Mouse (Mus musculus): ENCODE measurements at regions not wholly inside any gene's neighbourhood (a gene's known extent, or its start where the extent isn't known, plus 50 kb on each side); places are given as distances from the start of the nearest gene placed in this dataset.

DNA sequence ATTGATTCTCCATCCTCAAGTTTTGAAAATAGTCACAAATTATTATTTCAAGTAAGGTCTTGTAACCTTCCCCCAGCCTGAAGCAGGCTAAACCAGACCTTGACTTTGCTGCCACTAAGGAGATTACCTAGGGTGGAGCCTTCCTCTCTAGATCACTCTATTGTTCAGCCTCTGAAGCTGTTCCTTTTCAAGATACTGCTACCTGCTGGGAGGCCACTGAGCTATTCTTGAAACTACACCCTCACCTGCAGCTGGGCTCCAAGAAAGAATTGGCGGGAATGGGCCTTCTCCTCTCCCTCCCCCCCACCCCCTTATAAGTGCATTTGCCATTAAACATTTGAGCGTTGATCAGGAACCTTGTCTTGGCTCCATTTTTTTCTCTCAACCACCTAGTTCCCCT, 534.2 kb upstream of the Dmac1 start:
- H3K9ac ChIP-seq, result no peak overlapping the region
- no peak overlapping the region for H3K27ac ChIP-seq
- H3K4me1 ChIP-seq, result no peaks in the 10 kb centered on the region
- H3K9me3 ChIP-seq, result no peaks in the 10 kb centered on the region
- no peaks in the 10 kb centered on the region for H3K27me3 ChIP-seq
- no peak overlapping the region for H3K4me3 ChIP-seq
- H3K4me2 ChIP-seq (replicated peaks), result no peak overlapping the region
- no peak for ATAC-seq (ENCODE audit: low FRiP score, low read depth)
- H3K36me3 ChIP-seq, result no peaks in the 10 kb centered on the region
- 73% methylated on average over 2 of the region's 2 CpGs for WGBS

DNA sequence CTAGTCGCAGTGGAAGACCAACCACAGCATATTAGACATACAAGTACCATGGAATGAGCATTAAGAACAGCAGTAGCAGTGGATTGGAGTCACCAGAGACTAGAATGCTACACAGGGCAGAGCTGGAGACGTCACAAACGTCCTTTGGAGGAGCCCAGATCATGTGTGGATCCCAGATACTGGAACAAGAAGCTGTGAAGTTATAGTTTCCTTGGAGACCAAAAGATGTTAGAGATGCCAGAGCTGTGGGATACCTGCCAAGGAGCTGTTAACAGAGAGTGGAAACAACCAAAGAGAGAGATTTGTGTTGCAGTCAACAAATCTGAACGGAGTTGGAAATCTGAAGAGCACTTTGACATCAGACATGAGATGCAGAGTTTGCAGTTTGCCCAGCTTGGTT, 523.8 kb upstream of the Dmac1 start:
- 87% methylated on average over 4 of the region's 4 CpGs for WGBS

DNA sequence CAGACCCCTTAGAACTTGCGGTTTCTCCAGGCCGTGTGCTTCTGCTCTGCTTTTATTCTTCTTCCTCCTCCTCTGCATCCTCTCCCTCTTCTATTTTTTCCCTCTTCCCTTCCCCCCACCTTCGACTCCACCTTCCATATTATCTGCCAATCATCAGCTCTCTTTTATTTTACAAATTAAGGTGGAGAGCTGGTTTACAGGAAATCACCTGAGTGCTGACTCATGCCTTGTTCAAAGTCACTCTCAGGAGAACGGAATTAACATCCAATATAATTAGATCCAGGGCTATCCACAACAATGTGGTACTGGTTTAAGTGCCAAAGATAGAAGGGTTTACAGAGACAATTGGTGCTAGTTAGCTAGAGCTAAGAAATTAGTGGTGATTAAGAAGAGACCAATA, 523.1 kb upstream of the Dmac1 start:
- H3K36me3 ChIP-seq, result no peaks in the 10 kb centered on the region
- H3K4me3 ChIP-seq, result no peak overlapping the region
- no peaks in the 10 kb centered on the region for H3K27me3 ChIP-seq
- H3K9ac ChIP-seq, result no peak overlapping the region
- no peaks in the 10 kb centered on the region for H3K4me1 ChIP-seq
- no peak overlapping the region for H3K27ac ChIP-seq
- no peak overlapping the region for H3K4me2 ChIP-seq (replicated peaks)
- ATAC-seq (ENCODE audit: low FRiP score, low read depth), result no peak
- no peaks in the 10 kb centered on the region for H3K9me3 ChIP-seq
- 76% methylated on average over 4 of the region's 4 CpGs for WGBS

More for the DNA sequence above, 523.8 kb upstream of the Dmac1 start:
- Histone ChIP-seq H3K4me3 (no peak overlapping the region), H3K4me2 (replicated peaks) (no peak overlapping the region), H3K27ac (no peak overlapping the region), H3K36me3 (no peaks in the 10 kb centered on the region), H3K9ac (no peak overlapping the region), H3K4me1 (no peaks in the 10 kb centered on the region), H3K9me3 (no peaks in the 10 kb centered on the region), H3K27me3 (no peaks in the 10 kb centered on the region)
- ATAC-seq (ENCODE audit: low FRiP score, low read depth), result no peak

DNA sequence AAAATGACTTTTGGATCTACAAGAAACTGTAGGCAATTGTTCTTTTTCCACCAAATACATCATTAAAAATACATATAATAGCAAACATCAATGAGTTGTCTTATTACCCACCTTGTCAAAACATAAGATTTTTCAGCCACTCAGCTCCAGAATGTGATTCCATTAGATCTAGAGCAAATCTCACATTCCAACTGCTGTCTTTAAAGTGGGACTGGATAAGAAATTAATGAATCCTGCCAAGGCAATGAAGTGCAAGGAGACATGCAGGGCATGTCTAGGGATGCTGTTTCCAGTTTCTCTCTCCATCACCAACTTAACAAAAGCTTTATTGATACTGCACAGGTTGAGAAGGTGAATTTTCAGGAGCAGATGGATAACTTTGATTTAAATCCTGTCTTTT, 513.7 kb upstream of the Dmac1 start:
- no peak overlapping the region for H3K9ac ChIP-seq
- no peak for ATAC-seq (ENCODE audit: low FRiP score, low read depth)
- no peaks in the 10 kb centered on the region for H3K36me3 ChIP-seq
- H3K27me3 ChIP-seq, result no peaks in the 10 kb centered on the region
- no peak overlapping the region for H3K27ac ChIP-seq
- no peak overlapping the region for H3K4me2 ChIP-seq (replicated peaks)
- no peak overlapping the region for H3K4me3 ChIP-seq
- no peaks in the 10 kb centered on the region for H3K4me1 ChIP-seq
- no peaks in the 10 kb centered on the region for H3K9me3 ChIP-seq

DNA sequence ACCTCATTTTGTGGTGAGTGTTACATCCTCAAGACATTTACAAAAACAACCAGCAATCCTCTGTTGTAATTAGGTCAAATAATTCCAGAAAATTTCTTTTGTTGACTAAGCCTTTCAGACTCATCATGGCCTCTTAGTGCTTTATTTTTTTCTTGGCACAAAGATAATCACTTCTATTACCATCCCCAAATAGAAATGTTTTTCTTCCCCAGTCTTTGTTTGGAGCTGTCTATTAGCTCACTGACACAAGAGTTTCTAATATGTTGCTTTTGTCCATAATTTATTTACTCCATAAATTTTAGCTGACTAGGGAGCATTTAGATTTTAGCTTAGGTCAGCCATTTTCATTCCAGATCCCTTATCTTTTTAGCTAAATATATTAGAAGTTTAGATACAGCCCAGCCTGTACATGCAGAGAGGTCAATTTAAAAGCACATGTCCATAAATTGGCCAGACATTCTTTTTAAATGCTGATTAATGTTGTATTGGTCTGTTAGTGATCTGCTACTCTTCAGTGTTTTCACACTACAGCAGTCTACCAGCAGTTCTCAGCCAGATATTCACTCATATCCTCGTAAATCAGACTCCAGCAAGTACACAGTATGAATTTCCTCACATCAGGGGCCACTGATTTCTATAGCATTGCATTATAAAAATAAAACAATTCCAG, 513.0 kb upstream of the Dmac1 start:
- H3K27ac ChIP-seq, result no peak overlapping the region
- H3K9me3 ChIP-seq, result no peaks in the 10 kb centered on the region
- H3K27me3 ChIP-seq, result no peaks in the 10 kb centered on the region
- WGBS, result 69% methylated on average over 1 of the region's 1 CpGs
- no peak for ATAC-seq (ENCODE audit: low FRiP score, low read depth)
- no peak overlapping the region for H3K4me3 ChIP-seq
- H3K36me3 ChIP-seq, result no peaks in the 10 kb centered on the region
- H3K4me1 ChIP-seq, result no peaks in the 10 kb centered on the region
- no peak overlapping the region for H3K9ac ChIP-seq
- H3K4me2 ChIP-seq (replicated peaks), result no peak overlapping the region

DNA sequence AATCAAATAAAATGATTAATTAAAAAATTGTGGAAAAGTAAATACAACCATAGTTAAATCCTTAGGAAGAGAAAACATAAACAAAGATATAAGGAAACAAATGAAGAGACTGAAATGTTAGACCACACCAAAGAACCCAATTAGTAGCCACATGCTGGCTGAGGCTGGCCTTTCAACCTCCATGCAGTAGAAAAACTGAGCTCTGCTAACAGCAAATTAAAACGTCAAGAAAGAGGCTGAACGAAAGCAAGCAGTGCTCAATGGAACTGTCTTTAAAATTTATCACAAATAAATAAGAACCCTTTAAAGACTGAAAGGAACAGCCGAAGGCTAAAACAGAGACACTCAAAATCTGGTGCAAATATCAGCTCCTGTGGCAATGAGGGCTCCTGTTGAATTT, 509.3 kb upstream of the Dmac1 start:
- Histone ChIP-seq H3K27ac (no peak overlapping the region), H3K27me3 (no peaks in the 10 kb centered on the region), H3K4me1 (no peaks in the 10 kb centered on the region), H3K9me3 (no peaks in the 10 kb centered on the region), H3K4me2 (replicated peaks) (no peak overlapping the region), H3K9ac (no peak overlapping the region), H3K4me3 (no peak overlapping the region), H3K36me3 (no peaks in the 10 kb centered on the region)
- ATAC-seq (ENCODE audit: low FRiP score, low read depth), result no peak
- 15% methylated on average over 3 of the region's 3 CpGs for WGBS

DNA sequence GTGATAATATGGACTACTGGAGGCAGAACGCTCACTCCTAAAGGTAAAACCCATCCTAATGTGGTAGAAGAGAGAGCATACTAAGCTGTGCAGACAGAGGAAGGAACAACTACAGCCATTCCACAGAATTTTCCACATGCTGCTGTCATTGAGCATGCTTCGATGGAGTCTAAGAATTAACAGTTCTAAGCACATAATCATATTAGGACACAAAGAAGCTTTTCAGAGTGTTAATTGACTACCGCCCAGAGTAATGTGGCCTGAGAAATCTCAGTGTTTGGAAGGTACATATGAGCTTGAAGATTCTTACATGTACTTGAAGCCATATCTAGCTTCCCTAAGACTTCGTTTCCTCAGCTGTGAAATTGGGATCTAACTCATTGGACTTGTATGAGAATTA, 508.3 kb upstream of the Dmac1 start:
- Histone ChIP-seq H3K27ac (no peak overlapping the region), H3K9me3 (no peaks in the 10 kb centered on the region), H3K4me2 (replicated peaks) (no peak overlapping the region), H3K4me3 (no peak overlapping the region), H3K27me3 (no peaks in the 10 kb centered on the region), H3K4me1 (no peaks in the 10 kb centered on the region), H3K36me3 (no peaks in the 10 kb centered on the region), H3K9ac (no peak overlapping the region)
- WGBS, result 85% methylated on average over 4 of the region's 4 CpGs
- ATAC-seq (ENCODE audit: low FRiP score, low read depth), result no peak

DNA sequence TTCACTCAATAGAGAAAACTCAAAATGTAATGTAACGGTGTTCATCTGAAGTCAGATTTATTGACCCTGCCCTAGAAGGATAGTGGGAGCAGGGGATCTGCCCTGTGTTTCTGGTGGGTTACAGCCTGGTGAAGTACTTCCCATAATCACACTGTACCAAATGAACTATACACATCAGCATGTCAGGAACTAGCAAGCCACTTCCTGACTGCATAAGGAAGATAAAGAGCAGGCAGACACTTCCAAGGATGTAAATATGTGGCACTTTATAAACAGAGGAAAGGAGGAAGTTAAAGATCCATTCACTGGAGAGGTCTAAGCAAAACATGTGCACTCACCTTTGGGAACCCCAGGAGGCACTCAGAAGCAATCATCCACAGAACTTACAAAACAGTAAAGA, 501.4 kb upstream of the Dmac1 start:
- H3K36me3 ChIP-seq, result no peaks in the 10 kb centered on the region
- H3K4me2 ChIP-seq (replicated peaks), result no peak overlapping the region
- no peak overlapping the region for H3K27ac ChIP-seq
- no peak overlapping the region for H3K4me3 ChIP-seq
- no peaks in the 10 kb centered on the region for H3K9me3 ChIP-seq
- 93% methylated on average over 1 of the region's 1 CpGs for WGBS
- no peaks in the 10 kb centered on the region for H3K27me3 ChIP-seq
- H3K9ac ChIP-seq, result no peak overlapping the region
- ATAC-seq (ENCODE audit: low FRiP score, low read depth), result no peak
- H3K4me1 ChIP-seq, result no peaks in the 10 kb centered on the region

DNA sequence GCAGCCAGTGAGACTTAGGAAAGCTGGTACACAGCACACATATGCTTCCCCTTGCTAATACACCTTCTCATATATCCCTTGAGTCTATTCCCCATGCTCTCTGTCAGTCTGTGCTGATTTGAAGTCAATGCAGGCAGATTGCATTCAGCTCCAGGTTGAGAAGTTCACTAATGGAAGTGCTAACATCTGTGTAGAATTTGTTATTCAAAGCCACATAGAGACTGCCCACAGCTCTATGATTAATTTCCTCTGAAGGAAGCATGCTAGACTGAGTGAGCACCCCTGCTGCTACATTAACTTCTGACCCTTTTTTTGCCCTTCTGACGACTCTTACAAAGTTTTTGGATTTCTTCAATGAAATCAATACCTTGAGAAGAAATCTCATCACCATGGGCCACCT, 486.0 kb upstream of the Dmac1 start:
- Histone ChIP-seq H3K27ac (no peak overlapping the region), H3K36me3 (no peaks in the 10 kb centered on the region), H3K4me2 (replicated peaks) (no peak overlapping the region), H3K4me1 (peaks cover 6% of the 10 kb centered on the region; the same call in 1 of the 2 replicates), H3K9ac (no peak overlapping the region), H3K4me3 (no peak overlapping the region), H3K9me3 (no peaks in the 10 kb centered on the region), H3K27me3 (no peaks in the 10 kb centered on the region)
- no peak for ATAC-seq (ENCODE audit: low FRiP score, low read depth)
- 9% methylated on average over 1 of the region's 1 CpGs for WGBS

DNA sequence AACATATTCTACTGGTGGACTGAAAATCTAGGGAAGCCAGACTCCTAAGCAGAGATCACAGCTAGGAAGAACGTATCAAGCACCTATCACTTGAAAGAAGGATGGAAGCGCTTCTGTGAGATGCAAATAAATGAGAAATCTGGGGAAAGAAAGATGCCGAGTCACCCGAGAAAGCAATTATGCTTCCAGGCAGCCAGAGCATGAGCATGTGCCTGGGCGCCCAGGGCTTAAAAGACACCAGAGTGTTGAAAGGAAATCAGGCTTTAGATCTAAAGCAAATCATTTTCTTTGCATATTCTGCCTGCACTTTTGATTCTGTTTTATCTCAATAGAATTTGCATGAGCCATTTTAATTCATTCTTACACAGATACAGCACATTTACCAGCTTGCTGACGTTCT, 466.5 kb upstream of the Dmac1 start:
- H3K27me3 ChIP-seq, result no peaks in the 10 kb centered on the region
- H3K4me2 ChIP-seq (replicated peaks), result no peak overlapping the region
- no peaks in the 10 kb centered on the region for H3K36me3 ChIP-seq
- WGBS, result 58% methylated on average over 6 of the region's 6 CpGs
- ATAC-seq (ENCODE audit: low FRiP score, low read depth), result no peak
- no peaks in the 10 kb centered on the region for H3K9me3 ChIP-seq
- peaks cover 2% of the 10 kb centered on the region; the same call in 1 of the 2 replicates for H3K4me1 ChIP-seq
- no peak overlapping the region for H3K9ac ChIP-seq
- no peak overlapping the region for H3K4me3 ChIP-seq
- H3K27ac ChIP-seq, result no peak overlapping the region

DNA sequence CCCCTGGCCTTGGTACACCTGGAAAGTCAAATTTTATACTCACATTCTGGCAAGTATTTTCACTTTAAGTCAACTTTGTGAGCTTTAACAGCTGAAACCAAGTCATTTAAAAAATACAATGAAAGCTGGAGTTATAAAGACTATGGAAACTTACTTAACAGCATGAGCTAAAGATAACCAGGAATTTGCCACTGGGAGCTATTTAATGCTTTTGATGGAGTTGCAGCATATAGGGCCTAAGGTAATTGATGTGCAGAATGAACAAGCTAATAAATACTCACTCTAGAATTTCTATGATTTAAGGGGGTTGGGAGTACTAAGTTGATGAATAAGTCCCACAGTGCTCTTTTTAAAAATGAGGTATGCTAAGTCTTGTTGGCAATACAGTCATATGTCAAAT, 463.5 kb upstream of the Dmac1 start:
- H3K4me1 ChIP-seq, result peaks cover 2% of the 10 kb centered on the region; the same call in 1 of the 2 replicates
- peak; percentile 76 for ATAC-seq (ENCODE audit: low FRiP score, low read depth)
- no peak overlapping the region for H3K27ac ChIP-seq
- H3K27me3 ChIP-seq, result no peaks in the 10 kb centered on the region
- no peak overlapping the region for H3K4me3 ChIP-seq
- H3K4me2 ChIP-seq (replicated peaks), result no peak overlapping the region
- H3K9me3 ChIP-seq, result no peaks in the 10 kb centered on the region
- no peaks in the 10 kb centered on the region for H3K36me3 ChIP-seq
- H3K9ac ChIP-seq, result no peak overlapping the region

DNA sequence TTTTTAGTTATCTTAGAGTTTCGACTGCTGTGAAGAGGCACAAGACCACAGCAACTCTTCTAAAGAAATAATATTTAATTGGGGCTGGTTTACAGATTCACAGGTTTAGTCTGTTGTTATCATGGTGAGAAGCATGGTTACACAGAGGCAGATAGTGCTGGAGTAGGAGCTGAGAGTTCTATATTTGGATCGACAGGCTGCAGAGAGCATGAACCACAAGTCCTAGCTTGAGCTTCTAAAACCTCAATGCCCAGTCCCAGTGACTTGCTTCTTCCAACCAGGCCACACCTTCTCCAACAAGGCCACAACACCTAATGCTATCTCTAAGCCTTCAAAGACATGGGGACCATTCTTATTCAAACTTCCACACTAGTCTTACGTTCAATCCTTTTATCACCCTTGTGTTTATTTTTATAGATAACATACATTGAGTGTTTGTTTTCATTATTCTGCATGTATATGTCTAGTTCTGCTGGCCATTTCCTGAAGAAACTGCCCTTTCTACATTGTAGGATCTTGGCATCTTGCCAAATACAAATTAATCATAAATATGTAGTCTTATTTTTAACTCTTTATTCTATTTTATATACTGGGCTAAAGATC, 452.8 kb upstream of the Dmac1 start:
- H3K4me1 ChIP-seq, result no peaks in the 10 kb centered on the region
- H3K4me2 ChIP-seq (replicated peaks), result no peak overlapping the region
- no peak overlapping the region for H3K4me3 ChIP-seq
- no peak overlapping the region for H3K9ac ChIP-seq
- H3K27ac ChIP-seq, result no peak overlapping the region
- no peaks in the 10 kb centered on the region for H3K27me3 ChIP-seq
- WGBS, result 82% methylated on average over 3 of the region's 3 CpGs
- ATAC-seq (ENCODE audit: low FRiP score, low read depth), result no peak
- H3K36me3 ChIP-seq, result no peaks in the 10 kb centered on the region
- no peaks in the 10 kb centered on the region for H3K9me3 ChIP-seq

DNA sequence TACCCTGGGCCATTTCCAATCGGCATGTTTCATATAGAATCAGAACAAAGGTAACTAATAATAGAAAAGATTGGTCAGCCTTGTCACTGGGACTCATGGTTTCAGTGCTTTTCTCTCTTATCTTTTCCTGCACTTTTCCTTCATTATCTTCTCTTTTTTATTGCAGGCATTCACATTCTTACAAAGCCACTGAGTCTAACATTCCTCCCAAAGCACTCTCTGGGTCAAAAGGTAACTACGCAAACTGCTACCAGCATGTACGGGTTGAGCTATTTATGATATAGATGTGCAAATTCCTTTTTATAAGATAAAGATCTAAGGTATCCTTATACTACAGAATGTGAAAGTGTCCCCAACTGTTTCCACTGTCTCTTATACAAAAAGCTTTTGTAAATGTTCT, 436.5 kb upstream of the Dmac1 start:
- no peak for ATAC-seq (ENCODE audit: low FRiP score, low read depth)
- 91% methylated on average over 3 of the region's 3 CpGs for WGBS
- no peaks in the 10 kb centered on the region for H3K36me3 ChIP-seq
- H3K27ac ChIP-seq, result no peak overlapping the region
- H3K9ac ChIP-seq, result no peak overlapping the region
- H3K4me1 ChIP-seq, result no peaks in the 10 kb centered on the region
- H3K9me3 ChIP-seq, result no peaks in the 10 kb centered on the region
- no peaks in the 10 kb centered on the region for H3K27me3 ChIP-seq
- H3K4me3 ChIP-seq, result no peak overlapping the region
- H3K4me2 ChIP-seq (replicated peaks), result no peak overlapping the region

All from limb, embryonic 13.5 days (tissue).